Mouse (Mus musculus) hindbrain, embryonic 14.5 days (tissue): Measurements from ENCODE around the gene Chst11. TPM values are rescaled to one million over a fixed set of nuclear protein-coding genes. Genes with fewer than 3 reads are reported as not detected.

Source experiments
- ATAC-seq: fragments of 200-750 bp; cut with Nextera tagmentation; 2 replicates; pipeline ENCODE4 v1.8.0; 2017; ENCODE audit warnings: moderate number of reproducible peaks, mild to moderate bottlenecking, moderate TSS enrichment, moderate library complexity; ENCODE audit not compliant: low FRiP score
- DNase-seq: peaks from one replicate; pipeline ENCODE4 v3.0.0-alpha.2; 2015; ENCODE audit warnings: low spot score
- H3K27ac ChIP-seq: fragments of 300-500 bp; sonication (generic); 2 replicates; pipeline ENCODE4 v1.5.1; 2014; ENCODE audit warnings: mild to moderate bottlenecking, moderate library complexity
- H3K27me3 ChIP-seq: fragments of 300-500 bp; sonication (generic); 2 replicates; pipeline ENCODE4 v1.6.1; 2014; ENCODE audit warnings: mild to moderate bottlenecking, low read length, mixed read lengths; ENCODE audit not compliant: control insufficient read depth, insufficient read depth
- H3K36me3 ChIP-seq: fragments of 300-500 bp; sonication (generic); replicated peaks from 2 replicates; pipeline ENCODE4 v1.6.1; 2014; ENCODE audit not compliant: control insufficient read depth, insufficient read depth
- H3K4me1 ChIP-seq: fragments of 300-500 bp; sonication (generic); replicated peaks from 2 replicates; pipeline ENCODE4 v1.6.1; 2014; ENCODE audit warnings: antibody characterized with exemption, low read length, mixed read lengths; ENCODE audit not compliant: control insufficient read depth, insufficient read depth
- H3K4me2 ChIP-seq: fragments of 300-500 bp; sonication (generic); replicated peaks from 2 replicates; pipeline ENCODE4 v1.6.1; 2014; ENCODE audit warnings: mild to moderate bottlenecking, moderate library complexity
- H3K4me3 ChIP-seq: fragments of 300-500 bp; sonication (generic); replicated peaks from 2 replicates; pipeline ENCODE4 v1.5.1; 2014; ENCODE audit warnings: mild to moderate bottlenecking, low read length
- H3K9ac ChIP-seq: fragments of 300-500 bp; sonication (generic); 2 replicates; pipeline ENCODE4 v1.6.1; 2014
- H3K9me3 ChIP-seq: fragments of 300-500 bp; sonication (generic); 2 replicates; pipeline ENCODE4 v1.6.1; 2016; ENCODE audit warnings: low read length; ENCODE audit not compliant: control insufficient read depth
- WGBS: fragments of 180-500 bp; shearing (Covaris S2); extraction: QIAGEN DNeasy Blood & Tissue Kit; methylation state at CpG from one replicate; pipeline ENCODE4 v1.1.7; 2014; 5-methylcytosine and 5-hydroxymethylcytosine counted together
- polyA plus RNA-seq: library from polyadenylated mRNA; unstranded; fragments of >200 nt; fragmentation: Nextera tagmentation; extraction: Ambion mirVana; gene quantifications from 2 replicates; pipeline ENCODE4 v1.2.1, GENCODE M21; 2014

Chst11 gene
- polyA plus RNA-seq, 1 experiment from 2014 or later = 5.4 TPM

DNA sequence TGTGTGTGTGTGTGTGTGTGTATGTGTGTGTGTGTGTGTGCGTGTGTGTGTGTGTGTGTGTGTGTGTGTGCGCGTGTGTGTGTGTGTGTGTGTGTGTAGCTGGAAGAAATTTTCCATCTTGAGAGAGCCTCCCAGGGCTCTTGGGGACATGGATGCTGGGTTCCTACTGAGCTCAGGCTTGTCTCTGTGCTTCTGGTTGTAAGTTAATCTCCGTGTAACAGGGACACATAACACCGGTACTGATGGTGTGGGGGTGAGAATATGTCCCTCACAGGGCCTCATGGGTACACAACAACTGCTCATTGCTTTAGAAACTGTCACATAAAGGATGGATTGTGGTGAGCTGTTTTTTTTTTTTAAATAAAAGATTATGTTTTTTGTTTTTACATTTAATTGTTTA, 33.2 kb downstream of the Chst11 start:
- H3K27ac ChIP-seq = no peak overlapping the region
- no peak for ATAC-seq
- H3K9ac ChIP-seq = no peak overlapping the region

DNA sequence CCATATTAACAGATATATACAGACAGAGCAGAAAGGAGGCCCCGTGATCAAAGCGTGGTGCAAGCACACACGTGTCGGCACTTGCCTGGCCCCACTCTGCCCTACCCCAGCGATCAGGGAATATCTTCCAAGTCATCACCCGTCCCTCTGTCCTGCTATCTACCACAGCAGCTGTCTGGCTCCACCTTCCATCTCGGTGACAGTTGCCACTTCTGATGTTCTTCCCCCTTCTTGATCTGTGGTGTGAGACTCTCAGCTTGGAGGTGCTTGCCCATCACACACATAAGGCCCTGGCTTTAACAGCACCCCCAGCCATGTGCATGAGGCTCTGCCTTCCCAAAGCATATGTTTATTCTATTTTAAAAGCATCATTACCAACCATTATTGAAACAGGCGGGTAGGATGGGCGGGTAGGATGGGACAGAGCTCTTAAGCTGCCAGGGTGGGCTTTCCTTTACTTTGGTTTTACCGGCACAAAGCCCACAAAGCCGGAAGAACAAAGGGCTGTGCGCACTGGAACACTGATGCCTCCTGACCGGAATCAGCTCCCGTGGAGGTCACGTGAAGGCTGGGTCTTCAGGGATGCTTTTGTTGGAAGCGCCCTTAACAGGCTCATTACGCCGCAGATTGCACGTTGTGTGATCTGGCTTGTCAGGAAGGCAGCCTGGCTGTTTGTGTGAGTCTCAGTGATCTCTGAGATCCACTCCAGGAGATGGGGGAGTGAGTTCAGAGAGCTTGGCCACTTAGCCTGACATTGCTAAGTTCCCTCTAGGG, 34.4 kb downstream of the Chst11 start:
- DNase-seq = peak; percentile 63
- no peak overlapping the region for H3K4me3 ChIP-seq
- 22% methylated on average over 19 of the region's 19 CpGs for WGBS

More for the DNA sequence above, 33.2 kb downstream of the Chst11 start:
- Histone ChIP-seq H3K4me3 (no peak overlapping the region), H3K4me1 (peaks cover 14% of the 10 kb centered on the region), H3K27me3 (no peaks in the 10 kb centered on the region), H3K4me2 (no peak overlapping the region), H3K9me3 (no peaks in the 10 kb centered on the region), H3K36me3 (no peaks in the 10 kb centered on the region)
- no peak for DNase-seq
- WGBS = 78% methylated on average over 4 of the region's 5 CpGs

DNA sequence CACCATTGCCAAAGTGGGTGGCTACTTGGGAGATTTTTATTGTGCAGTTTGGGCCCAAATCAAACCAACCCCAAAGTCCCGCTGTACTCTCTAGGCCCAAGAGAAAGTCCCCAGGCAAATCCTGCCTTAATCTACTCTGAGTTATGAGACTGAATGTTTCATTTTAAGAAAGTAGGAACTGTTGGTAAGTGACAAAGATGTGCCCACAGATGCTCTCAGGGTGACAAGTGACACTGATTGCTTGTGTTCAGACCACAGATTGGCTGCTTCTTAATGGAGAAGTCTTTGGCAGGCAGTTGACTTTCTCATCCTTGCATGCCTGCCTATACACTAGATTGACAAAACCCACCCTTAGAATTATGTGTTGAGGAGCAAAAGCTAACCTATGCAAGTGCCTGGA, 37.3 kb downstream of the Chst11 start:
- no peak for DNase-seq
- WGBS = 97% methylated on average over 1 of the region's 1 CpGs
- no peaks in the 10 kb centered on the region for H3K36me3 ChIP-seq
- H3K9ac ChIP-seq = no peak overlapping the region
- no peak overlapping the region for H3K4me3 ChIP-seq
- no peak overlapping the region for H3K27ac ChIP-seq
- peaks cover 14% of the 10 kb centered on the region for H3K4me1 ChIP-seq
- no peaks in the 10 kb centered on the region for H3K9me3 ChIP-seq
- H3K4me2 ChIP-seq = no peak overlapping the region
- no peak for ATAC-seq
- H3K27me3 ChIP-seq = no peaks in the 10 kb centered on the region

More for the DNA sequence above, 34.4 kb downstream of the Chst11 start:
- H3K9me3 ChIP-seq = no peaks in the 10 kb centered on the region
- peak overlapping the region; percentile 41; the same call in 1 of the 2 replicates for H3K9ac ChIP-seq
- peak; percentile 57 for ATAC-seq
- H3K4me1 ChIP-seq = peaks cover 14% of the 10 kb centered on the region
- no peaks in the 10 kb centered on the region for H3K36me3 ChIP-seq
- H3K4me2 ChIP-seq = 0 out of 2 replicates have a peak overlapping the region, but pooled peaks have one; percentile 10
- H3K27ac ChIP-seq = peak overlapping the region; percentile 67
- no peaks in the 10 kb centered on the region for H3K27me3 ChIP-seq

DNA sequence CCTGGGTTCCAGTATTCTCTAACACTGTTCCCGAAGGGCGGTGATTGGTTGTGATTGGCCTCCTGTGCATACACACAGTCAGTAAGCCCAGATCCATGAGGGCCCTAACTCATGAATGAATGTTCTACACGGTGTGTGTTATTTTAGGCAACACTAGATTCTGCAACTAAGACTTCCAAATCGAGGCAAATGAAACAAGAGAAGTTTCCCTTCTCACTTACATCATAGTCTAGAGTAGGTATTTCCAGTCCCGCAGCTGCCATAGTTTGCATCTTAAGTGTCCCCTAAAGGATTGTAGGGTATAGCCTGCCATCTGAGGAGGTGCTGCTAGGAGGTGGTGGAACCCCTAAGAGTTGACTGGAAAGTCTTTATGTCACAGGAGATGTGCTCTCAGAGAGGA, 40.9 kb downstream of the Chst11 start:
- Histone ChIP-seq H3K27ac (no peak overlapping the region), H3K9me3 (no peaks in the 10 kb centered on the region), H3K4me2 (no peak overlapping the region), H3K4me3 (no peak overlapping the region), H3K27me3 (no peaks in the 10 kb centered on the region), H3K9ac (no peak overlapping the region), H3K4me1 (0 out of 2 replicates have a peak, but pooled peaks cover 4% of the 10 kb centered on the region), H3K36me3 (no peaks in the 10 kb centered on the region)
- ATAC-seq (no peak), DNase-seq (no peak)
- 97% methylated on average over 5 of the region's 5 CpGs for WGBS

DNA sequence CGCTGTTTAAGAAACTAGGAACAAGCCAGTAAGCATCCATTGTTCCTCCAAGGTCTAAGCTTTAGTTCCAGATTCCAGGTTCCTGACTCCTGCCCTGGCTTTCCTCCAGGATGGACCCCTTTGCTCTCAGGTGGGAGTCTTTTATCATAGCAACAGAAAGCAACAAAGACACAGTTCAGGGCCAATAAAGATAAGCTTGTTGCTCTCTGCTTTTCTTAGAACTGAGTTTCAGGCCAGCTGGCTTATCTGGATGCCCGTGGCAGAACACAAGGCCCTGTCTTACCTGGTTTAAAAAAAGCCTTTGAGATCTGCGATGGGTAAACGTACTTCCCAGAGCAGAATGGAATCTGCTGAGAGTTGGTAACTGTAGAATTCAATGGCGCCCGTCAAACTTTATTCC, 42.4 kb downstream of the Chst11 start:
- Histone ChIP-seq H3K4me2 (no peak overlapping the region), H3K27ac (no peak overlapping the region), H3K36me3 (no peaks in the 10 kb centered on the region), H3K9me3 (no peaks in the 10 kb centered on the region), H3K4me3 (no peak overlapping the region), H3K27me3 (no peaks in the 10 kb centered on the region), H3K9ac (no peak overlapping the region), H3K4me1 (0 out of 2 replicates have a peak, but pooled peaks cover 4% of the 10 kb centered on the region)
- ATAC-seq (no peak), DNase-seq (no peak)
- WGBS = 87% methylated on average over 6 of the region's 6 CpGs

DNA sequence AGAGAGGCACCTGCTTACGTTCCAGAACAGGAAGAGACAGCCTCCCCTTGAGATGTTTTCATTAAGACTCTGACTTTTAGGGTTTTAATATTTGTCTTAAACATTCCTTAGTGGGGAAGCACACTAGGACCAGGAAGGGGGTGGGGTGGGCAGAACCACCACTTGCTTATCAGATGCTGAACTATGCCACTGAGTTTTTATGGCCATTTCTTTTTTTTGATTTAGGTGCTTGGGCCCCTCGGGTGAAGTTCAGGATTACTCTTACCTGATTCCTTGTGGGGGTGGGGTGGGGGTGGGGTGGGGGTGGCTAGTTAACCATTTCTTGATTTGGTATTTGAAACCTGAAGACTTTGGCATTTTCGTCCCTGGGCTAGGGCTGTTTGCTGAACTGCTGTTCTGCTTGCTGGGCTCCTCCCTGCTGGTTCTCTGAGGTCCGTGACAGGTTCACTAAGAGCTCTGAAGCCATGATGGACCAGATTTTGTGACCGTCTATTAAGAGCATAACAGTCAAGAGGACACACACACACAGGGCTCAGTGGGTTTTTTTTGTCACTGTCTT, 44.9 kb downstream of the Chst11 start:
- Histone ChIP-seq H3K4me3 (no peak overlapping the region), H3K9me3 (no peaks in the 10 kb centered on the region), H3K27ac (no peak overlapping the region), H3K4me1 (0 out of 2 replicates have a peak, but pooled peaks cover 7% of the 10 kb centered on the region), H3K36me3 (no peaks in the 10 kb centered on the region), H3K4me2 (no peak overlapping the region), H3K27me3 (no peaks in the 10 kb centered on the region), H3K9ac (no peak overlapping the region)
- 69% methylated on average over 5 of the region's 5 CpGs for WGBS
- DNase-seq = no peak
- ATAC-seq = no peak

DNA sequence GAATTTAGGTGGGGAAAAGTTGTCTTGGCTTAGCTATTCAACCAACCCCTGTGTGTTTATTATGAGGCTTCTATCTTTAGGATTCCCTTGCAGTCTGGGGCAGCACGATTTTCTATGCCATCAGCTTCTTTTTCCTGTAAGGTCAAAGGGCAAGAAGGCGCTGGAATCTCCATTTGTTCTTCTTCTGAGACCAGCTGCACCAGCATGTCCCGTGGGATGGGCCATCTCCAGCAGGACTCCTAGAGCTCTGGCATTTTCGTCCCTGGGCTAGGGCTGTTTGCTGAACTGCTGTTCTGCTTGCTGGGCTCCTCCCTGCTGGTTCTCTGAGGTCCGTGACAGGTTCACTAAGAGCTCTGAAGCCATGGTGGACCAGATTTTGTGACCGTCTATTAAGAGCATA, 45.6 kb downstream of the Chst11 start:
- H3K9me3 ChIP-seq = no peaks in the 10 kb centered on the region
- no peak overlapping the region for H3K4me3 ChIP-seq
- 13% methylated on average over 5 of the region's 6 CpGs for WGBS
- H3K4me1 ChIP-seq = 0 out of 2 replicates have a peak, but pooled peaks cover 7% of the 10 kb centered on the region
- no peak for ATAC-seq
- no peak overlapping the region for H3K9ac ChIP-seq
- no peak overlapping the region for H3K27ac ChIP-seq
- no peak overlapping the region for H3K4me2 ChIP-seq
- H3K36me3 ChIP-seq = no peaks in the 10 kb centered on the region
- DNase-seq = no peak
- no peaks in the 10 kb centered on the region for H3K27me3 ChIP-seq

DNA sequence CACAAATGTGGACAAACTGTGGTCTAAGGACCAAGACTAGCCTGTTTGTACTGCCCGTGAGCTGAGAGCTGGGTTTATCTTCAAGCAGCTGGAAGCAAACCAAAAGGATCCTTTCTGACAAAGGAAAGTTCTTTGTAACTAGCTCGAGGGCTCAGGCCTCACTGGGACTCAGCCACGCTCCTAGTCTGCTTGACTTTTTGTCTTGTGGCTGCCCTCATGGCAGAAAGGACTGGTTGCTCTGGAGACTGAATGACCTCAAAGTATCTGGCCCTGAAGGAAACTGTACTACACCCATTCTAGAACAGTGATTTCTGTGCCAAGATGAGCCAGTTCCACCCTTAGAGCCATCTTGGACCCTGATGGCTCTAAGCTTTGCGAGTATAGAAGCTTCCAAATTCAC, 46.3 kb downstream of the Chst11 start:
- 56% methylated on average over 4 of the region's 4 CpGs for WGBS
- Histone ChIP-seq H3K4me2 (no peak overlapping the region), H3K9ac (no peak overlapping the region), H3K36me3 (no peaks in the 10 kb centered on the region), H3K4me3 (no peak overlapping the region), H3K4me1 (peaks cover 8% of the 10 kb centered on the region; the same call in 1 of the 2 replicates), H3K27me3 (no peaks in the 10 kb centered on the region), H3K27ac (no peak overlapping the region), H3K9me3 (no peaks in the 10 kb centered on the region)
- ATAC-seq (no peak), DNase-seq (no peak)

DNA sequence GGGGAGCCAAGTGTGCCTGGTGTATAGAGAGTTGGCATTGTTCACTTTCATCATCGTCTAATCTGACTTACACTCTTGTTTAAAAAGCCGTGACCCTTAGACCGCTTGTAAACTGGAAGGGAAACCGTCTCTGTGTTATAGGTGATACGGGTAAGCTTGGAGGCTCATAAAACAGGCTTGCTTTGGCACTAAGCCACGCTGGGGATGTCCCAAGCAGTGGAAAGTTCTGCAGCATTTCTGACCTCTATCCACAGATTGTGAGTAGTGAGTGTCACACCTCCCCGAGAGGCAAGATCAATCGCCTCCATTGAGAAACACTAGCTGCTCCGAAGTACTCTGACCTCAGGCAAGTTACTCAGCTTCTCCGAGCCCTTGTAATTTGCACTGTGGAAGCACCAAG, 47.3 kb downstream of the Chst11 start:
- no peak for ATAC-seq
- no peak for DNase-seq
- Histone ChIP-seq H3K4me3 (no peak overlapping the region), H3K4me1 (peaks cover 18% of the 10 kb centered on the region), H3K36me3 (no peaks in the 10 kb centered on the region), H3K9me3 (no peaks in the 10 kb centered on the region), H3K27me3 (no peaks in the 10 kb centered on the region), H3K9ac (no peak overlapping the region), H3K27ac (no peak overlapping the region), H3K4me2 (no peak overlapping the region)
- 79% methylated on average over 10 of the region's 10 CpGs for WGBS
